Mouse (Mus musculus): Measurements from ENCODE around the gene Rab13.

The Rab13 gene

GRCm38 (mm10) chr3:90231075-90231474, 17.6 kb downstream of the Rab13 start:
- DNase-seq = no peak

- DNase-seq = peak; percentile 94
Observed at GRCm38 (mm10) chr3:90231507-90232333, 18.2 kb downstream of the Rab13 start, which contains the start of gene Jtb. Gene Jtb (plus strand): TSS chr3:90231597.

GRCm38 (mm10) chr3:90241251-90241650, 27.8 kb downstream of the Rab13 start:
- DNase-seq = no peak

GRCm38 (mm10) chr3:90241669-90242358, 28.3 kb downstream of the Rab13 start:
- DNase-seq = no peak

- no peak for DNase-seq
Observed at GRCm38 (mm10) chr3:90242984-90243775, 29.7 kb downstream of the Rab13 start, which contains the start of gene Creb3l4. Gene Creb3l4 (minus strand): TSS chr3:90243512.

GRCm38 (mm10) chr3:90245406-90245805, 31.9 kb downstream of the Rab13 start:
- no peak for DNase-seq

GRCm38 (mm10) chr3:90247630-90247959, 34.1 kb downstream of the Rab13 start:
- DNase-seq = no peak

GRCm38 (mm10) chr3:90247960-90248745, 34.7 kb downstream of the Rab13 start, which contains the start of gene Slc39a1:
Gene Slc39a1 (plus strand): TSS chr3:90248172.
- peak; percentile 93 for DNase-seq

GRCm38 (mm10) chr3:90248746-90249100, 35.2 kb downstream of the Rab13 start:
- peak; percentile 62 for DNase-seq

GRCm38 (mm10) chr3:90250791-90251190, 37.3 kb downstream of the Rab13 start:
- peak; percentile 29 for DNase-seq

- peak; percentile 38 for DNase-seq
Observed at GRCm38 (mm10) chr3:90251731-90252226, 38.3 kb downstream of the Rab13 start.

GRCm38 (mm10) chr3:90252659-90253058, 39.2 kb downstream of the Rab13 start:
- peak; percentile 67 for DNase-seq

- peak; percentile 57 for DNase-seq
Observed at GRCm38 (mm10) chr3:90253174-90253573, 39.7 kb downstream of the Rab13 start.

- DNase-seq = peak; percentile 99
Observed at GRCm38 (mm10) chr3:90253653-90254418, 40.3 kb downstream of the Rab13 start, which contains the start of gene Crtc2. Gene Crtc2 (plus strand): TSS chr3:90254163.

GRCm38 (mm10) chr3:90254419-90255193, 41.1 kb downstream of the Rab13 start:
- no peak for DNase-seq

GRCm38 (mm10) chr3:90255194-90255565, 41.7 kb downstream of the Rab13 start:
- DNase-seq = peak; percentile 50

GRCm38 (mm10) chr3:90255784-90256353, 42.4 kb downstream of the Rab13 start:
- DNase-seq = peak; percentile 47

- peak; percentile 96 for DNase-seq
Observed at GRCm38 (mm10) chr3:90256731-90257530, 43.4 kb downstream of the Rab13 start.

- peak; percentile 44 for DNase-seq
Observed at GRCm38 (mm10) chr3:90258521-90258920, 45.0 kb downstream of the Rab13 start.
